Comparison of ENCODE assay signal across 17 mouse cellular contexts in genomic region chr15:85479365-85479764, GRCm38 (mm10). TPM values are rescaled to one million over a fixed set of nuclear protein-coding genes. Genes with fewer than 3 reads are reported as not detected.
DNase-seq lines count a peak whose midpoint lies in the region; ATAC-seq and TF ChIP-seq lines count a peak whose summit lies in the region.
"Had no signal": no experiment of that assay in that cellular context is flagged by ENCODE, and none has a peak within 500 bp of the region (broad histone marks: within the 10 kb centered on the region; RNA-seq: fewer than 3 reads in every experiment).

No protein-coding gene starts in this region.

- H3K4me1 ChIP-seq in embryonic facial prominence, embryonic 15.5 days, result peaks cover 22% of the 10 kb centered on the region
- H3K4me1 ChIP-seq in liver, embryonic 12.5 days, result no peaks in the 10 kb centered on the region

- no peaks in the 10 kb centered on the region for H3K9me3 ChIP-seq in embryonic facial prominence, embryonic 15.5 days (replicated peaks)
- H3K9me3 ChIP-seq in liver, embryonic 12.5 days (replicated peaks), result no peaks in the 10 kb centered on the region

- H3K27me3 ChIP-seq in embryonic facial prominence, embryonic 15.5 days, result no peaks in the 10 kb centered on the region
- peaks cover 27% of the 10 kb centered on the region for H3K27me3 ChIP-seq in myocyte (ENCODE audit: control insufficient read depth, insufficient read depth, insufficient read length)
- H3K27me3 ChIP-seq in liver, embryonic 12.5 days (replicated peaks), result peaks cover 26% of the 10 kb centered on the region

- intact Hi-C loops in left cerebral cortex, postnatal 4 days (cut with DNase I), result no loop called here

- no peak overlapping the region for H3K9ac ChIP-seq in embryonic facial prominence, embryonic 15.5 days
- H3K9ac ChIP-seq in liver, embryonic 12.5 days, result no peak overlapping the region

- peak overlapping the region; percentile 69 for H3K27ac ChIP-seq in embryonic facial prominence, embryonic 15.5 days (replicated peaks)
- no peak overlapping the region for H3K27ac ChIP-seq in liver, embryonic 12.5 days

- H3K36me3 ChIP-seq in embryonic facial prominence, embryonic 15.5 days, result no peaks in the 10 kb centered on the region
- no peaks in the 10 kb centered on the region for H3K36me3 ChIP-seq in myocyte (ENCODE audit: control insufficient read depth, insufficient read depth)
- no peaks in the 10 kb centered on the region for H3K36me3 ChIP-seq in liver, embryonic 12.5 days

- H3K4me2 ChIP-seq in embryonic facial prominence, embryonic 15.5 days (replicated peaks), result no peak overlapping the region
- no peak overlapping the region for H3K4me2 ChIP-seq in myocyte (ENCODE audit: low read depth)
- no peak overlapping the region for H3K4me2 ChIP-seq in liver, embryonic 12.5 days

- H3K79me2 ChIP-seq in myocyte (ENCODE audit: control insufficient read depth, insufficient read depth), result no peaks in the 10 kb centered on the region

- H3K4me3 ChIP-seq in embryonic facial prominence, embryonic 15.5 days (replicated peaks), result no peak overlapping the region
- no peak overlapping the region for H3K4me3 ChIP-seq in myocyte
- no peak overlapping the region for H3K4me3 ChIP-seq in liver, embryonic 12.5 days

- ATAC-seq in embryonic facial prominence, embryonic 15.5 days (ENCODE audit: insufficient number of reproducible peaks, low FRiP score, low TSS enrichment, low read depth), result no peak
- no peak for ATAC-seq in liver, embryonic 12.5 days

- WGBS in embryonic facial prominence, embryonic 15.5 days, result 58% methylated on average over 12 of the region's 12 CpGs
- 69% methylated on average over 12 of the region's 12 CpGs for WGBS in liver, embryonic 12.5 days (ENCODE audit: insufficient replicate concordance)

- no peak for TF ChIP-seq POLR2A in myocyte (IDR thresholded peaks at IDR 0.05; ENCODE audit: insufficient read length, low read depth)

- peak; percentile 63 to 68 for DNase-seq in cerebellum, postnatal 14 days
- DNase-seq in cerebellum, adult 8-10 months, result no peak
- DNase-seq in left cerebral cortex, postnatal 4 days, result peak; percentile 62
- DNase-seq in left cerebral cortex, adult 18-20 months (ENCODE audit: low spot score in 2 of 2), result no peak
- no peak for DNase-seq in layer of hippocampus, adult 9-10 months (ENCODE audit: low spot score)
- DNase-seq: adrenal gland, postnatal 36 days; cerebellum, adult 9-11 months; kidney, adult 11 months; right cerebral cortex, postnatal 4 days had no signal

- no peak overlapping the region for H3ac ChIP-seq in myocyte (ENCODE audit: control insufficient read depth, insufficient read length)

TF ChIP-seq in myocyte, 11 proteins besides CTCF, POLR2A, EP300 and RAD21:
- TF ChIP-seq MAX (IDR thresholded peaks at IDR 0.05; ENCODE audit: low read depth) (no peak), USF1 (IDR thresholded peaks at IDR 0.05; ENCODE audit: low read depth) (no peak), MYOD1 (IDR thresholded peaks at IDR 0.05; ENCODE audit: control insufficient read depth in 1 of 3, insufficient read length in 2 of 3, low read depth in 2 of 3) (peak in 2 of 3 experiments; percentile 64 to 86), SRF (IDR thresholded peaks at IDR 0.05; ENCODE audit: control insufficient read depth, insufficient read length, low read depth) (peak; percentile 23), TCF3 (IDR thresholded peaks at IDR 0.05; ENCODE audit: insufficient read length, low read depth) (peak; percentile 61), CEBPB (IDR thresholded peaks at IDR 0.05; ENCODE audit: insufficient read depth, poor library complexity, severe bottlenecking) (peak; percentile 82), POLR2AphosphoS2 (IDR thresholded peaks at IDR 0.05; ENCODE audit: insufficient read length, low read depth) (no peak), TCF12 (IDR thresholded peaks at IDR 0.05; ENCODE audit: insufficient read depth, poor library complexity, severe bottlenecking) (peak; percentile 59), E2F4 (IDR thresholded peaks at IDR 0.05; ENCODE audit: insufficient read depth) (no peak), MYOG (IDR thresholded peaks at IDR 0.05; ENCODE audit: control insufficient read depth in 1 of 3, insufficient read depth in 1 of 3, insufficient read length in 2 of 3, low read depth in 2 of 3) (peak in 2 of 3 experiments; percentile 55 to 90), REST (IDR thresholded peaks at IDR 0.05; ENCODE audit: insufficient read depth, insufficient read length) (no peak)
TF ChIP-seq in myocyte: peak in this region for 6.

RNA-seq across cellular contexts. Expression of gene 7530416G11Rik, which starts 23.7 kb away (rescaled TPM):
- total RNA-seq in left cerebral cortex, postnatal 4 days (2021), result not detected
- total RNA-seq in left cerebral cortex, adult 18-20 months (2021), result not detected
- not detected in 2 replicates for polyA plus RNA-seq in embryonic facial prominence, embryonic 15.5 days (2015; fragmentation: Nextera tagmentation; extraction: Ambion mirVana)
- polyA plus RNA-seq in myocyte (2012; fragmentation: generic; extraction: Trizol), result not detected
- polyA plus RNA-seq in liver, embryonic 12.5 days (2016; fragmentation: Nextera tagmentation; extraction: Ambion mirVana), result not detected in 2 replicates
- total RNA-seq: adrenal gland, postnatal 36 days; gastrocnemius, postnatal 4 days; heart, postnatal 25 days; layer of hippocampus, postnatal 14 days; liver, adult 2 months had no signal
- polyA plus RNA-seq: liver, adult 2 months; neural tube, embryonic 14.5 days had no signal

Comparison
In these comparisons a context has a peak if more than half of its experiments do, and no peak if none do; other contexts are left out.
1. DNase-seq: peak in cerebellum, postnatal 14 days (2 of 2) and left cerebral cortex, postnatal 4 days (single experiment); none in cerebellum, adult 8-10 months (single experiment), left cerebral cortex, adult 18-20 months (0 of 2) and layer of hippocampus, adult 9-10 months (single experiment).